Mouse (Mus musculus) T-helper 1 cell (primary cell): Measurements from ENCODE around the gene Srrm4.

Source experiments
- in situ Hi-C: fragments of 300-600 bp; cut with MboI, MseI; formaldehyde crosslinking; loops from one replicate; pipeline ENCODE4 v1.15.1; 2025; ENCODE audit warnings: high pct_unique_total_duplicates

Srrm4 gene

GRCm38 (mm10) chr5:116553106-116553505 is 38.5 kb downstream of the Srrm4 start:
- in situ Hi-C loops: no loop called here

GRCm38 (mm10) chr5:116552584-116552983 is 39.0 kb downstream of the Srrm4 start:
- in situ Hi-C loops: no loop called here

- in situ Hi-C loops: no loop called here
These were observed 45.9 kb downstream of the Srrm4 start for GRCm38 (mm10) chr5:116545746-116546145.

GRCm38 (mm10) chr5:116542317-116542716 is 49.3 kb downstream of the Srrm4 start:
- in situ Hi-C loops: no loop called here

- in situ Hi-C loops: no loop called here
These were observed 50.5 kb downstream of the Srrm4 start for GRCm38 (mm10) chr5:116541128-116541527.

GRCm38 (mm10) chr5:116539360-116539759 is 52.3 kb downstream of the Srrm4 start:
- in situ Hi-C loops: no loop called here

- in situ Hi-C loops: no loop called here
These were observed 53.1 kb downstream of the Srrm4 start for GRCm38 (mm10) chr5:116538491-116538890.

GRCm38 (mm10) chr5:116526324-116526723 is 65.3 kb downstream of the Srrm4 start:
- in situ Hi-C loops: no loop called here

GRCm38 (mm10) chr5:116525308-116525707 is 66.3 kb downstream of the Srrm4 start:
- in situ Hi-C loops: no loop called here

GRCm38 (mm10) chr5:116523553-116523952 is 68.1 kb downstream of the Srrm4 start:
- in situ Hi-C loops: no loop called here

GRCm38 (mm10) chr5:116523079-116523478 is 68.5 kb downstream of the Srrm4 start:
- in situ Hi-C loops: no loop called here

- in situ Hi-C loops: no loop called here
These were observed 69.3 kb downstream of the Srrm4 start for GRCm38 (mm10) chr5:116522273-116522672.

GRCm38 (mm10) chr5:116518047-116518446 is 73.6 kb downstream of the Srrm4 start:
- in situ Hi-C loops: no loop called here

- in situ Hi-C loops: no loop called here
These were observed 79.5 kb downstream of the Srrm4 start for GRCm38 (mm10) chr5:116512135-116512534.

GRCm38 (mm10) chr5:116510229-116510628 is 81.4 kb downstream of the Srrm4 start:
- in situ Hi-C loops: no loop called here

GRCm38 (mm10) chr5:116501342-116501741 is 90.3 kb downstream of the Srrm4 start:
- in situ Hi-C loops: no loop called here

- in situ Hi-C loops: no loop called here
These were observed 92.6 kb downstream of the Srrm4 start for GRCm38 (mm10) chr5:116498880-116499640.

- in situ Hi-C loops: no loop called here
These were observed 93.8 kb downstream of the Srrm4 start for GRCm38 (mm10) chr5:116497866-116498265.

GRCm38 (mm10) chr5:116497205-116497604 is 94.4 kb downstream of the Srrm4 start:
- in situ Hi-C loops: no loop called here

- in situ Hi-C loops: no loop called here
These were observed 94.9 kb downstream of the Srrm4 start for GRCm38 (mm10) chr5:116496717-116497116.

- in situ Hi-C loops: no loop called here
These were observed 96.2 kb downstream of the Srrm4 start for GRCm38 (mm10) chr5:116495466-116495865.

GRCm38 (mm10) chr5:116494377-116494776 is 97.2 kb downstream of the Srrm4 start:
- in situ Hi-C loops: no loop called here

GRCm38 (mm10) chr5:116492726-116493125 is 98.9 kb downstream of the Srrm4 start:
- in situ Hi-C loops: no loop called here
